ENCODE assay signal across 9 mouse cellular contexts in the genomic region with DNA sequence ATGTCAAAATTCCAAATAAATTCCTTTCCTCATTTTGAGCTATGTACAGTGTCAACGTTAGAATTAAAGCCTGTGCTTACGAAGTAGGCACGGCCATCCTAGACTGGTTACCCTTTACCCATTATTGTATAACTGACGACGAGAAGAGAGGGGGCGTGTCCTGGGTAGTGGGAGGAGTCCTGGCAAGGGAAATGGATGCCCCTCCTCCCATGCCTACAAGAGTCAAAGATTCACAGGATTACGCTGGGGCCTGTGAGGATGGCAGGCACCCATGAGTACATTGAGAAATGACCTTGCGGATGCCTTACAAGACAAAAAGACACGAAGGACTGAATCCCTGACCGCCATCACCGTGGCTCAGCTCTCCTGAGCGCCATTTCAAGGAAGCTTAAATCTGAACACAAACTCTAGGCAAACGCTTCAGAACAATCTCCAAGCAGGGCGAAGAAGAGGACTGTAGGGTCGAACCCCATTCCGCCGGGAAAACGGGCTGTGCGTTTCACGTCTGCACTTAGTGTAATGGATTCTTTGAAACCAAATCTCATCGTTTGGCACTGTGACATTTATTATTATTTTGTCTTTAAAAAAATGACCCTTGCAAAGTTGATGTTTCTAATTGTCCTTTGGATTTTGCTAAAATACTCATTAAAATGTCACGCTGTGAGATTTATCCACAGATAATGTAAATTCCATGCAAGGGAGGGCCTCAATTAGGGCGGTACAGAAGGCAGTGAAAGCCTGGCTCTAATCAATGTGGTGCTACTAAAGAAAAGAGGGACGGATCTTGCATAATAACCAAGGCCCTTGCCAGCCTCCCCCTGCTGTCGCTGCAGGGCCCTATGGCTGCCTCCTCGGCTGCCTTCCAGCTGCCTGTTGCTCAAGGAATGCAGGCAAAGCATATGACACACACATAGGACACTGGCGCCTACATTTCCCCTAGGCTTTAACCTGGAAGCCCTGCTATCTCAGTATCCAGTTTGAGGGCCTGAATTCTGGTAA.
A peak's percentile ranks its signal among the peaks of the same experiment; 100 is the strongest.
DNase-seq lines count a peak whose midpoint lies in the region; ATAC-seq and TF ChIP-seq lines count a peak whose summit lies in the region.
"Had no signal": no experiment of that assay in that cellular context is flagged by ENCODE, and none has a peak within 500 bp of the region (broad histone marks: within the 10 kb centered on the region; RNA-seq: fewer than 3 reads in every experiment).

No protein-coding gene starts in this region.

- H3K4me3 ChIP-seq in kidney, embryonic 16.5 days (ENCODE audit: low read length): no peak overlapping the region
- no peak overlapping the region for H3K4me3 ChIP-seq in cerebellum, adult 2 months (replicated peaks; ENCODE audit: insufficient read depth, low read depth, low read length)
- H3K4me3 ChIP-seq in hindbrain, embryonic 11.5 days (ENCODE audit: low read depth, low read length): no peak overlapping the region
- no peak overlapping the region for H3K4me3 ChIP-seq in midbrain, embryonic 15.5 days
- no peak overlapping the region for H3K4me3 ChIP-seq in heart, embryonic 10.5 days
- H3K4me3 ChIP-seq: embryonic facial prominence, embryonic 15.5 days had no signal

- TF ChIP-seq CTCF in cerebellum, adult 2 months (IDR thresholded peaks at IDR 0.05; ENCODE audit: borderline replicate concordance, insufficient read depth, low read depth, low read length): no peak

- WGBS in kidney, embryonic 16.5 days: 64% methylated on average over 27 of the region's 27 CpGs
- 64% methylated on average over 27 of the region's 27 CpGs for WGBS in cerebellum, adult 2 months
- WGBS in hindbrain, embryonic 11.5 days: 67% methylated on average over 27 of the region's 27 CpGs
- 54% methylated on average over 27 of the region's 27 CpGs for WGBS in midbrain, embryonic 15.5 days
- 76% methylated on average over 27 of the region's 27 CpGs for WGBS in heart, embryonic 10.5 days

- H3K27ac ChIP-seq in kidney, embryonic 16.5 days (ENCODE audit: low read length): no peak overlapping the region
- no peak overlapping the region for H3K27ac ChIP-seq in cerebellum, adult 2 months (ENCODE audit: insufficient read depth, low read length)
- no peak overlapping the region for H3K27ac ChIP-seq in hindbrain, embryonic 11.5 days (ENCODE audit: low read depth, low read length)
- H3K27ac ChIP-seq in midbrain, embryonic 15.5 days: 0 out of 2 replicates have a peak overlapping the region, but pooled peaks have one; percentile 47
- H3K27ac ChIP-seq in heart, embryonic 10.5 days: no peak overlapping the region
- H3K27ac ChIP-seq: embryonic facial prominence, embryonic 15.5 days had no signal

- H3K9me3 ChIP-seq in kidney, embryonic 16.5 days (ENCODE audit: low read length): 0 out of 2 replicates have a peak, but pooled peaks cover 4% of the 10 kb centered on the region
- H3K9me3 ChIP-seq in hindbrain, embryonic 11.5 days (ENCODE audit: control insufficient read depth, low read length): no peaks in the 10 kb centered on the region
- H3K9me3 ChIP-seq in midbrain, embryonic 15.5 days: no peaks in the 10 kb centered on the region
- no peaks in the 10 kb centered on the region for H3K9me3 ChIP-seq in heart, embryonic 10.5 days
- H3K9me3 ChIP-seq: embryonic facial prominence, embryonic 15.5 days had no signal

- H3K36me3 ChIP-seq in kidney, embryonic 16.5 days (ENCODE audit: insufficient read depth, low read length): no peaks in the 10 kb centered on the region
- H3K36me3 ChIP-seq in hindbrain, embryonic 11.5 days (ENCODE audit: control insufficient read depth, insufficient read depth, low read length): no peaks in the 10 kb centered on the region
- H3K36me3 ChIP-seq in midbrain, embryonic 15.5 days (replicated peaks): no peaks in the 10 kb centered on the region
- no peaks in the 10 kb centered on the region for H3K36me3 ChIP-seq in heart, embryonic 10.5 days
- H3K36me3 ChIP-seq: embryonic facial prominence, embryonic 15.5 days had no signal

- TF ChIP-seq POLR2A in cerebellum, adult 2 months (IDR thresholded peaks at IDR 0.05; ENCODE audit: borderline replicate concordance, insufficient read depth, low read length): no peak

- H3K27me3 ChIP-seq in kidney, embryonic 16.5 days (ENCODE audit: insufficient read depth, low read length): no peaks in the 10 kb centered on the region
- no peaks in the 10 kb centered on the region for H3K27me3 ChIP-seq in cerebellum, adult 2 months (ENCODE audit: control insufficient read depth, insufficient read depth, low read length)
- no peaks in the 10 kb centered on the region for H3K27me3 ChIP-seq in hindbrain, embryonic 11.5 days (ENCODE audit: control insufficient read depth, insufficient read depth, low read length)
- no peaks in the 10 kb centered on the region for H3K27me3 ChIP-seq in midbrain, embryonic 15.5 days (replicated peaks)
- H3K27me3 ChIP-seq in heart, embryonic 10.5 days (ENCODE audit: insufficient read depth, poor library complexity, severe bottlenecking): no peaks in the 10 kb centered on the region
- H3K27me3 ChIP-seq: embryonic facial prominence, embryonic 15.5 days had no signal

- DNase-seq in kidney, postnatal 10 days: peak; percentile 15
- peak; percentile 51 to 75 for DNase-seq in cerebellum, adult 2 months
- peak; percentile 52 for DNase-seq in hindbrain, embryonic 11.5 days (ENCODE audit: low spot score)
- no peak for DNase-seq in heart, embryonic 10.5 days (ENCODE audit: low spot score)
- DNase-seq in urinary bladder, adult 2 months (ENCODE audit: low spot score): no peak
- no peak for DNase-seq in heart, postnatal 25 days (ENCODE audit: low spot score)

- intact Hi-C loops in heart, postnatal 25 days (cut with DNase I): no loop called here

- H3K4me1 ChIP-seq in kidney, embryonic 16.5 days (ENCODE audit: insufficient read depth, low read length): peaks cover 14% of the 10 kb centered on the region
- H3K4me1 ChIP-seq in cerebellum, adult 2 months (ENCODE audit: control insufficient read depth, insufficient read depth, low read length): no peaks in the 10 kb centered on the region
- H3K4me1 ChIP-seq in hindbrain, embryonic 11.5 days (replicated peaks; ENCODE audit: control insufficient read depth, insufficient read depth, low read length): no peaks in the 10 kb centered on the region
- peaks cover 4% of the 10 kb centered on the region for H3K4me1 ChIP-seq in midbrain, embryonic 15.5 days
- H3K4me1 ChIP-seq in heart, embryonic 10.5 days: no peaks in the 10 kb centered on the region

- H3K4me2 ChIP-seq in kidney, embryonic 16.5 days (replicated peaks; ENCODE audit: low read depth, low read length): no peak overlapping the region
- no peak overlapping the region for H3K4me2 ChIP-seq in hindbrain, embryonic 11.5 days (replicated peaks; ENCODE audit: low read depth, low read length)
- no peak overlapping the region; the same call in 1 of the 2 replicates for H3K4me2 ChIP-seq in midbrain, embryonic 15.5 days
- H3K4me2 ChIP-seq: embryonic facial prominence, embryonic 15.5 days had no signal

- H3K9ac ChIP-seq in kidney, embryonic 16.5 days (replicated peaks; ENCODE audit: low read length): no peak overlapping the region
- no peak overlapping the region for H3K9ac ChIP-seq in hindbrain, embryonic 11.5 days (ENCODE audit: low read depth, low read length)
- no peak overlapping the region for H3K9ac ChIP-seq in midbrain, embryonic 15.5 days
- H3K9ac ChIP-seq: embryonic facial prominence, embryonic 15.5 days had no signal

- no peak for ATAC-seq in kidney, embryonic 16.5 days (ENCODE audit: low FRiP score, low TSS enrichment)
- peak; percentile 86 for ATAC-seq in hindbrain, embryonic 11.5 days (ENCODE audit: low FRiP score)
- ATAC-seq in midbrain, embryonic 15.5 days (replicated peaks): peak; percentile 57; the same call in 1 of the 2 replicates

Comparison
In these comparisons a context has a peak if more than half of its experiments do, and no peak if none do; other contexts are left out.
1. DNase-seq: peak in kidney, postnatal 10 days (single experiment), cerebellum, adult 2 months (2 of 2) and hindbrain, embryonic 11.5 days (single experiment); none in heart, embryonic 10.5 days (single experiment), urinary bladder, adult 2 months (single experiment) and heart, postnatal 25 days (single experiment).